Mouse (Mus musculus): Measurements from ENCODE around the gene Zdhhc3.

DNA sequence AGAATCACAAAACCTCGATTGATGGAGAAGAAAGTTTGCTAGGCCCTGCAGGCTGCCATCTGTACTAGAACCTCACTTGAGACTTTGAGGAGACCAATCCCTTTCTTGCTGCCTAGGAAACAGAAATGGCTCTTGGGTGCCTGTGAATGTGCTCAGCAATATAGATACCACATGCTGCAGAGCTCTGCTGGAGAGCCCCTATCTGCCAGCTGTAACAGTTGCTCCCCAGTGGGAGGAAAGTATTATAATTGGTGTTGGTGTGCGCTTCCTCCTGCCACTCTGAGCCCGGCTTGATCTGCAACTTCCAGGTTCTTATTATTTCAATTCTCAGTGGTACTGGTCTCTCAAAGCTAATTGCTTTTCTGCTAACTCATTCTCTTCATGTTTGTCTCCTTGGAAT is 10.0 kb upstream of the Zdhhc3 start:
- no peak for TF ChIP-seq CTCF (IDR thresholded peaks at IDR 0.05; ENCODE audit: low read depth)
- no peak for TF ChIP-seq EP300 (IDR thresholded peaks at IDR 0.05; ENCODE audit: low read depth)
